Mouse (Mus musculus) intestine, postnatal 0 days (tissue): Measurements from ENCODE around the gene Cep57l1. TPM values are rescaled to one million over a fixed set of nuclear protein-coding genes. Genes with fewer than 3 reads are reported as not detected.

Experiments
- ATAC-seq: fragments of 200-750 bp; cut with Nextera tagmentation; 2 replicates; pipeline ENCODE4 v1.8.0; 2017; ENCODE audit warnings: mild to moderate bottlenecking, moderate TSS enrichment, moderate library complexity
- H3K27ac ChIP-seq: fragments of 300-500 bp; sonication (generic); 2 replicates; pipeline ENCODE4 v1.5.1; 2014; ENCODE audit warnings: mild to moderate bottlenecking, low read depth, low read length, moderate library complexity
- H3K27me3 ChIP-seq: fragments of 300-500 bp; sonication (generic); replicated peaks from 2 replicates; pipeline ENCODE4 v1.6.1; 2014; ENCODE audit warnings: low read length, mixed read lengths; ENCODE audit not compliant: control insufficient read depth, insufficient read depth
- H3K36me3 ChIP-seq: fragments of 300-500 bp; sonication (generic); 2 replicates; pipeline ENCODE4 v1.6.1; 2014; ENCODE audit warnings: mild to moderate bottlenecking, moderate library complexity; ENCODE audit not compliant: control insufficient read depth, insufficient read depth
- H3K4me1 ChIP-seq: fragments of 300-500 bp; sonication (generic); replicated peaks from 2 replicates; pipeline ENCODE4 v1.6.1; 2014; ENCODE audit warnings: antibody characterized with exemption, low read length, mixed read lengths; ENCODE audit not compliant: control insufficient read depth, insufficient read depth
- H3K4me2 ChIP-seq: fragments of 300-500 bp; sonication (generic); replicated peaks from 2 replicates; pipeline ENCODE4 v1.6.1; 2014; ENCODE audit warnings: low read depth, mild to moderate bottlenecking, moderate library complexity
- H3K4me3 ChIP-seq: fragments of 300-500 bp; sonication (generic); 2 replicates; pipeline ENCODE4 v1.5.1; 2014; ENCODE audit warnings: low read depth, low read length
- H3K9ac ChIP-seq: fragments of 300-500 bp; sonication (generic); 2 replicates; pipeline ENCODE4 v1.6.1; 2014; ENCODE audit warnings: mild to moderate bottlenecking, low read depth, low read length
- H3K9me3 ChIP-seq: fragments of 300-500 bp; sonication (generic); 2 replicates; pipeline ENCODE4 v1.6.1; 2016; ENCODE audit warnings: mixed run types; ENCODE audit not compliant: control insufficient read depth
- CTCF ChIP-seq: sonication (generic); IDR thresholded peaks from 2 replicates; pipeline ENCODE4 v1.5.1; 2016; ENCODE audit warnings: low read depth, mild to moderate bottlenecking, control low read depth, antibody characterized with exemption, moderate library complexity
- WGBS: fragments of 180-500 bp; shearing (Covaris S2); extraction: QIAGEN DNeasy Blood & Tissue Kit; methylation state at CpG from one replicate; pipeline ENCODE4 v1.1.7; 2014; 5-methylcytosine and 5-hydroxymethylcytosine counted together
- polyA plus RNA-seq: library from polyadenylated mRNA; unstranded; fragments of >200 nt; fragmentation: Nextera tagmentation; extraction: Ambion mirVana; gene quantifications from 2 replicates; pipeline ENCODE4 v1.2.1, GENCODE M21; 2015

The Cep57l1 gene
- 5.0 and 5.3 TPM in 2 replicates for polyA plus RNA-seq

DNA sequence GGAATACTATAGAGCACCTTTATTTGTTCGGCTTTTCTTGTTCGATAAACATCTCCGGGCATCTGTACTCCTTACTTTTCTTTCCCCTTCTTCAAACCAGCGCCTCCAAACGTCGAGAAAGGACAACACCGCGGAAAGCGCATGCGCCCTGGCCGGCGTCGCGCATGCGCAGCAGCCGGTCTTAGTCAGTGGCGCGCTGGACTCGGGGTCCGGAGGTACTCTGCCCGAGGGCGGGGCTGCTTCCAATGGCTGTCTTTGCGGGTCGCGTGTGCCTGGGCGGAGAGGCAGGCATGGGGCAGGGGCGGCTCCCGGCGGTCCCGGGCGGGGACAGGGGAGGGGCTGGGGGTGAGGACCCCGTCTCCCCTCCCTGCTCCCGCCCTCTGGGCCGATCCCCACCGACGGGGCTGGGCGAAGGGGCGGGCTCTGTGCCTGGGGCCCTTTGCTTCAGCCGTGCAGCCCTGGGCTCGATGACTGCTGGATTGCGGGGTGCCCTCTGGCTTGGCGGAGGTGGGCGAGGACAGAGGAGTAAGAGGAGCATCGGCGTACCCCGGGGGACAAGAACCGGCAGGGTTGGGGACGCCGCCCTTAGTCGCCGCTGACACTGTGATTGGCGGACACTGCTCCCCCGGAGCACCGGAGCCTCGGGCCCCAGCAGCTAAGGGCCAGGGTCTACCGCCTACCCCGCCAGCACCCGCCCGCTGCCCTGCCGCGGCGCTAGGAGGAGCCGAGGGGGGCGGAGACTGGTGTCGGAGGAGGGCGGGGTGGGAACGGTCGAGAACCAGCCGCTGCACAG lies at the start of gene Cep57l1, which contains the start of gene Sesn1:
TSS of gene Cep57l1 (minus strand) at position 101 of the 793 bp plus-strand sequence.
TSS of gene Sesn1 (plus strand) at position 165 of the 793 bp plus-strand sequence.
- Histone ChIP-seq H3K4me1 (0 out of 2 replicates have a peak, but pooled peaks cover 12% of the 10 kb centered on the region), H3K27ac (peak within 1 kb of the TSS; percentile 96), H3K4me3 (peak within 1 kb of the TSS; percentile 54), H3K9ac (peak within 1 kb of the TSS; percentile 61), H3K9me3 (no peaks in the 10 kb centered on the region), H3K27me3 (no peaks in the 10 kb centered on the region), H3K36me3 (no peaks in the 10 kb centered on the region), H3K4me2 (peak within 1 kb of the TSS; percentile 86)
- TF ChIP-seq CTCF = peak; percentile 36
- ATAC-seq = peak; percentile 97
- WGBS = under 1% methylated on average over 67 of the region's 69 CpGs

DNA sequence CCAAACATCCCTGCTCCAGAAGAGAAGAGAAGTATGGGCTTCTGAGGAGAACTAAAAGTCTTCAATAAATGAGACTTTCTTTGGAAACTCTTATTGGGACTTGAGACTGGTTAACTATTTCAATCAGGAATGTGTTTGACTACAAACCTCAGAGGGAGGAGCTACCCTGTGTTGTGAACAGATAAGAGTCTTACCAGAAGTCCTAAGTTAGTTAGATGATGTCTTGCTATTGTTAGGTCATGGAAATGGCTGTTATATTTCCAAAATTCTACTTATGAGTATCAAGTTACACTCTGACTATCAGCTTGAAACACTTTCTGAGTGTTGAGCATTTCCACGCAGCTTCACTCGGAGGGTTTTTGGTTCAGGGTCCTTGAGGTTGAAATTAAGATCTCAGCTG lies 39.0 kb upstream of the Cep57l1 start:
- 91% methylated on average over 2 of the region's 2 CpGs for WGBS
- ATAC-seq = no peak
- Histone ChIP-seq H3K27me3 (no peaks in the 10 kb centered on the region), H3K4me3 (no peak overlapping the region), H3K4me1 (no peaks in the 10 kb centered on the region), H3K9me3 (no peaks in the 10 kb centered on the region), H3K4me2 (no peak overlapping the region), H3K9ac (no peak overlapping the region), H3K27ac (no peak overlapping the region), H3K36me3 (no peaks in the 10 kb centered on the region)
- TF ChIP-seq CTCF = no peak

DNA sequence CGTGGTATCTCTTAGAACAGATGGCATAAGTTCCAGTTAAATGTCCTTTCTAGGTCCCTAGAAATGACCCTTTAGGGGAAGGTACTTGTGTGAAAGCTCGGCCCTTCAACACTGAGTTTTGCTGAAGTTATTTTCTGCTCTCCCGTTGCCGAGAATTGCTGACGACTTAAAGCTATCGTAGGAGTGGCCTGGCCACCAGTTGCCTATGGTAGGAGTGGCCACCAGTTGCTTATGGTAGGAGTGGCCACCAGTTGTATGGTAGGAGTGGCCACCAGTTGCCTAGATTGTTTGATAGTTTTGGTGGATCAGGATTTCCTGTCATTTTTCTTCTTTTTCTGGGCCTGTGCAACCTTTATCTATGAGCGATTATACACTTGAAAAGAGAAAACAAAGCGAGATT lies 38.1 kb upstream of the Cep57l1 start:
- ATAC-seq = no peak
- Histone ChIP-seq H3K9me3 (no peaks in the 10 kb centered on the region), H3K4me2 (no peak overlapping the region), H3K27me3 (no peaks in the 10 kb centered on the region), H3K4me1 (no peaks in the 10 kb centered on the region), H3K9ac (no peak overlapping the region), H3K4me3 (no peak overlapping the region), H3K27ac (no peak overlapping the region), H3K36me3 (no peaks in the 10 kb centered on the region)
- TF ChIP-seq CTCF = no peak
- 94% methylated on average over 8 of the region's 8 CpGs for WGBS

DNA sequence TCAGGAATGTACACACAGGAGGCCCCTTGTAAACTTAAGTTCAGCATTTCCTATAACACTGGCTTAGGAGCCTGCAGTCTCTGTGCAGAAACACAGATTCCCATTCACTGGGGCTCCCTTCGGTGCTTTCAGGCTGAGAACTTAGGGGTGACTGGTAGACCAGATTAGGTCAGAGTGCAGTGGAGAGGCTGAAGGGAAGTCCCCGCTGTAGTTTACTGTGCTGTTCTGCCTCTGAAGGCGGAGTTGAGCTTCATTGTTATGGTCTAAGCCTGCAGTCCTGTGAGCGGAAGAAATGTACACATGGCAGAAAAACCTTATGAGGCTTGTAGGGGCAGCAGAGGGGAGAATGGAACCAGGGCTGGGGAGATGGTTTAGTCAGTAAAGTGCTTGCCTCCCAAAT lies 29.2 kb upstream of the Cep57l1 start:
- no peak for TF ChIP-seq CTCF
- no peaks in the 10 kb centered on the region for H3K27me3 ChIP-seq
- no peaks in the 10 kb centered on the region for H3K9me3 ChIP-seq
- no peaks in the 10 kb centered on the region for H3K36me3 ChIP-seq
- no peak overlapping the region for H3K27ac ChIP-seq
- H3K9ac ChIP-seq = no peak overlapping the region
- no peaks in the 10 kb centered on the region for H3K4me1 ChIP-seq
- no peak for ATAC-seq
- WGBS = 62% methylated on average over 4 of the region's 4 CpGs
- H3K4me3 ChIP-seq = no peak overlapping the region
- no peak overlapping the region for H3K4me2 ChIP-seq

DNA sequence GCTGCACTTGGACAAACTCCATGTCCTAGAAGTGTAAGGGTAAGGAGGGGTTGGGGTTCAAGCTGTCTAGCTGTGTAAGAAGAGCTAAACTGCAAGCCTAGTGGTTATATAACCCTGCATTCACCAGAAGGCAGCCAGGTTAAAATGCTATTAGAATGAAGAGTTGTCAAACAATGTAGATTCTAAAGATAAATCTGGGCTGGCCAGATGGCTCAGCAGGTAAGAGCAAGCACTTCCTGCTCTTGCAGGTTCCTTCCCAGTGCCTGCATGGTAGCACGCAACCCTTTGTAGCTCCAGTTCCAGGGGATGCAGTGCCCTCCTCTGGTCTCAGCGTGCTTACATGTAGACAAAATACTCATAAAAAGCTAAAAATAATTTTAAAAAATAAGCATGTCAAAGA lies 24.5 kb upstream of the Cep57l1 start:
- Histone ChIP-seq H3K4me1 (no peaks in the 10 kb centered on the region), H3K9ac (no peak overlapping the region), H3K4me3 (no peak overlapping the region), H3K9me3 (no peaks in the 10 kb centered on the region), H3K27ac (no peak overlapping the region), H3K36me3 (no peaks in the 10 kb centered on the region), H3K4me2 (no peak overlapping the region), H3K27me3 (no peaks in the 10 kb centered on the region)
- ATAC-seq = no peak
- 83% methylated on average over 2 of the region's 2 CpGs for WGBS
- TF ChIP-seq CTCF = no peak

DNA sequence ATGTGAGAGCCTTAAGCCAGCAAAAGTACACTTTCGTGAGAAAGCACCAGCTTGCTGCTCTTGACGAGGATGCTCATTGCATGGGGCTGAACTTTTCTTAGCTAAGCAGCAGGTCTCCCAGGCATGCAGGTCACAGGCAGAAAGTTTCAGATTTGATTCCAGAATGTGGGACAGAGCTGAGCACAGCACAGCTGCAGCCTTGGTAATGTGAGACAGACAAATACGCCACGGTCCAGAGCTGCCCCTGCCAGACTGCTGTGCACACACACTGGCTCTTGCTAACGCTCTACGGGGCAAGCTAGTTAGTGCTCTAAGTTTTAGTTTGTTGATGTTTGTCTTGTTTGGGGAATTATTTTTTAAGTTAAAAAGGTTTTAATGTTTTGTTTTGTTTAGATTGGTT lies 22.5 kb upstream of the Cep57l1 start:
- no peak for ATAC-seq
- no peaks in the 10 kb centered on the region for H3K27me3 ChIP-seq

More for the DNA sequence above, 22.5 kb upstream of the Cep57l1 start:
- H3K27ac ChIP-seq = no peak overlapping the region
- no peak overlapping the region for H3K9ac ChIP-seq
- no peaks in the 10 kb centered on the region for H3K9me3 ChIP-seq
- H3K4me3 ChIP-seq = no peak overlapping the region
- no peak for TF ChIP-seq CTCF
- H3K4me2 ChIP-seq = no peak overlapping the region
- no peaks in the 10 kb centered on the region for H3K4me1 ChIP-seq
- 76% methylated on average over 6 of the region's 6 CpGs for WGBS
- no peaks in the 10 kb centered on the region for H3K36me3 ChIP-seq
